Mouse (Mus musculus) limb, embryonic 11.5 days (tissue): Measurements from ENCODE around the gene Erbb2. TPM values are rescaled to one million over a fixed set of nuclear protein-coding genes. Genes with fewer than 3 reads are reported as not detected.
"Not testable (repeated sequence)": the region's sequence is repeated elsewhere in the genome, so short reads cannot be mapped to it uniquely, and the experiment has no call there.

ENCODE experiments used
- ATAC-seq: fragments of 200-750 bp; cut with Nextera tagmentation; 2 replicates; pipeline ENCODE4 v1.8.0; 2017; ENCODE audit warnings: low read depth; ENCODE audit not compliant: insufficient number of reproducible peaks, low FRiP score, low TSS enrichment
- DNase-seq: peaks from one replicate; pipeline ENCODE4 v3.0.0-alpha.2; 2015; ENCODE audit warnings: low spot score
- H3K27ac ChIP-seq: fragments of 300-500 bp; sonication (generic); replicated peaks from 2 replicates; pipeline ENCODE4 v1.5.1; 2014; ENCODE audit warnings: low read depth, mild to moderate bottlenecking, low read length
- H3K27me3 ChIP-seq: fragments of 300-500 bp; sonication (generic); 2 replicates; pipeline ENCODE4 v1.6.1; 2014; ENCODE audit warnings: mild to moderate bottlenecking, low read length, mixed read lengths; ENCODE audit not compliant: control insufficient read depth, insufficient read depth
- H3K36me3 ChIP-seq: fragments of 300-500 bp; sonication (generic); 2 replicates; pipeline ENCODE4 v1.6.1; 2014; ENCODE audit warnings: mild to moderate bottlenecking, low read length, moderate library complexity, mixed read lengths; ENCODE audit not compliant: control insufficient read depth, insufficient read depth
- H3K4me1 ChIP-seq: fragments of 300-500 bp; sonication (generic); 2 replicates; pipeline ENCODE4 v1.6.1; 2014; ENCODE audit warnings: low read length, mixed read lengths; ENCODE audit not compliant: control insufficient read depth, insufficient read depth
- H3K4me2 ChIP-seq: fragments of 300-500 bp; sonication (generic); 2 replicates; pipeline ENCODE4 v1.6.1; 2014; ENCODE audit warnings: low read depth, mild to moderate bottlenecking, moderate library complexity; ENCODE audit not compliant: severe bottlenecking
- H3K4me3 ChIP-seq: fragments of 300-500 bp; sonication (generic); 2 replicates; pipeline ENCODE4 v1.5.1; 2014; ENCODE audit warnings: low read depth, low read length
- H3K9ac ChIP-seq: fragments of 300-500 bp; sonication (generic); 2 replicates; pipeline ENCODE4 v1.6.1; 2014; ENCODE audit warnings: mild to moderate bottlenecking, low read length
- H3K9me3 ChIP-seq: fragments of 300-500 bp; sonication (generic); 2 replicates; pipeline ENCODE4 v1.6.1; 2016; ENCODE audit warnings: low read length; ENCODE audit not compliant: control insufficient read depth
- WGBS: fragments of 180-500 bp; shearing (Covaris S2); extraction: QIAGEN DNeasy Blood & Tissue Kit; methylation state at CpG from one replicate; pipeline ENCODE4 v1.1.7; 2014; 5-methylcytosine and 5-hydroxymethylcytosine counted together
- polyA plus RNA-seq: library from polyadenylated mRNA; unstranded; fragments of >200 nt; fragmentation: Nextera tagmentation; extraction: Ambion mirVana; gene quantifications from 2 replicates; pipeline ENCODE4 v1.2.1, GENCODE M21; 2014

The Erbb2 gene
- polyA plus RNA-seq, 1 experiment from 2014 or later: 29.6 TPM

DNA sequence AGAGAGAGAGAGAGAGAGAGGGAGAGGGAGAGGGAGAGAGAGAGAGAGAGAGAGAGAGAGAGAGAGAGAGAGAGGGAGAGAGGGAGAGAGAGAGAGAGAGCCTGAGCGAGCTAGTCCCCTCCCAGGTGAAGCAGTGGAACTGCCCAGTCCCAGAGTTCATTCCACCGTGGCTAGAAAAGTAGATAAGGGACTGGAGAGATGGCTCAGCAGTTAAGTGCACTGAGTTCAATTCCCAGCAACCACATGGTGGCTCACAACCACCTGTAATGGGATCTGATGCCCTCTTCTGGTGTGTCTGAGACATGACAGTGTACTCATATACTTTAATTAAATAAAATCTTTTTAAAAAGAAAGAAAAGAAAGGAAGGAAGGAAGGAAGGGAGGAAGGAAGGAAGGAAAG, 29.9 kb upstream of the Erbb2 start:
- not testable (repeated sequence) for H3K9me3 ChIP-seq, H3K4me3 ChIP-seq, H3K27ac ChIP-seq, DNase-seq, H3K4me1 ChIP-seq, H3K4me2 ChIP-seq, H3K9ac ChIP-seq, ATAC-seq, H3K36me3 ChIP-seq
- WGBS: 54% methylated on average over 2 of the region's 2 CpGs
- peaks cover 32% of the 10 kb centered on the region for H3K27me3 ChIP-seq

- H3K27me3 ChIP-seq: peaks cover 40% of the 10 kb centered on the region
- ATAC-seq: no peak
- no peak for DNase-seq
- no peak within 1 kb of the TSS for H3K4me2 ChIP-seq
- 54% methylated on average over 14 of the region's 14 CpGs for WGBS
- H3K36me3 ChIP-seq: peaks cover under 1% of the 10 kb centered on the region; the same call in 1 of the 2 replicates
- H3K4me3 ChIP-seq: no peak within 1 kb of the TSS
- no peaks in the 10 kb centered on the region for H3K4me1 ChIP-seq
- no peak within 1 kb of the TSS for H3K27ac ChIP-seq
- no peaks in the 10 kb centered on the region for H3K9me3 ChIP-seq
- H3K9ac ChIP-seq: no peak within 1 kb of the TSS
These were observed 28.8 kb upstream of the Erbb2 start, which contains the start of gene Tcap for GRCm38 (mm10) chr11:98383261-98384030. Gene Tcap, plus strand, starts transcription at chr11:98383811.

GRCm38 (mm10) chr11:98384216-98384615, 28.1 kb upstream of the Erbb2 start:
- no peak overlapping the region for H3K4me2 ChIP-seq
- WGBS: 77% methylated on average over 20 of the region's 20 CpGs
- H3K9me3 ChIP-seq: no peaks in the 10 kb centered on the region
- H3K27me3 ChIP-seq: peaks cover 45% of the 10 kb centered on the region
- H3K27ac ChIP-seq: no peak overlapping the region
- H3K4me1 ChIP-seq: no peaks in the 10 kb centered on the region
- DNase-seq (no peak), ATAC-seq (no peak)
- H3K4me3 ChIP-seq: no peak overlapping the region
- no peak overlapping the region for H3K9ac ChIP-seq
- H3K36me3 ChIP-seq: no peaks in the 10 kb centered on the region

DNA sequence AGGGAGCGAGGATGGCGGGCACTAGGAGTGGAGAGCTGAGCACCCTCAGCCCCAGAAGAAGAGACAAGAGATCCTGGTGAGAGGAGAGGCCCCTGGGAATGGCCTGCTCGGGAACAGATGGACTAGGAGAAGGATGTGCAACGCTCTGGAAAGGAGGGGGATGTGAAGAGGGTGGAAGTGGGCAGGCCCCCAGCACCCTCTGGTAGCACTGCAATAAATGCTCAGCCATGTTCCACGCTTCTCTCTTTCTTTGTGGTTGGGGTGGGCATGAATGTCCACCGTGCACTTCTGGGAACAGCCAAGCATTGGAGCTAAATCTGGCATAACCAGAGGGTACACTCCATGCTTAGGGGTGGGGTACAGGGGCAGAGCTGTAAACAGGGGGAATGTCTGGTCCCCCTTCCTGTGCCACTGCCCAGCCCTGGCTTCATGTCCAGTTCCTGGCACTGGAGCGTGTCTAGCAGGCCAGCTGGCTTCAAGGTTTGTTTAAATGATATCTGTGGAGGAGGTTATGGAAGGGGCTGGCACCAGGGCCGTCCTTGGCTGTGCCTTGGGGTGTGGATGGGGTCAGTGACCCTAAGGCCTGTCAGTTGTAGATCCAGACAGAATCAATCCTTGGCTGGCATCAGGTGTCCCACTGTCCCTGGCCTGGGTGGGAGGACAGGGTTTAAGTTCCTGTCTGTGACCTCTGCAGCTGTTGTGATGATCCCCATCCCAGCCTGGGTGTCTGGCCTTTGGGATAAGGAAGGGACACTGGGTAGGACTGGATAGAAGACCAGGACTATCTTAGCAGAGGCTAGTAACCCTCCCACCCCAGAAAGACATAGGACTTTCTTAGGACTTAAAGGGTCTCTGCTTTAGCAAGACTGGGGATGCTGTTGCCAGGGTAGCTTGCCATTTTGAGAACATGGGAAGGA, 27.3 kb upstream of the Erbb2 start:
- no peaks in the 10 kb centered on the region for H3K4me1 ChIP-seq
- ATAC-seq: no peak
- H3K4me2 ChIP-seq: no peak overlapping the region
- H3K27ac ChIP-seq: no peak overlapping the region
- no peak overlapping the region for H3K4me3 ChIP-seq
- DNase-seq: no peak
- H3K27me3 ChIP-seq: peaks cover 45% of the 10 kb centered on the region
- H3K36me3 ChIP-seq: no peaks in the 10 kb centered on the region
- 64% methylated on average over 8 of the region's 8 CpGs for WGBS
- no peak overlapping the region for H3K9ac ChIP-seq
- no peaks in the 10 kb centered on the region for H3K9me3 ChIP-seq

- H3K4me3 ChIP-seq: peak within 1 kb of the TSS; percentile 12
- peaks cover 47% of the 10 kb centered on the region for H3K27me3 ChIP-seq
- peak within 1 kb of the TSS; percentile 29; the same call in 1 of the 2 replicates for H3K4me2 ChIP-seq
These were observed 26.4 kb upstream of the Erbb2 start, which contains the start of gene Pnmt for GRCm38 (mm10) chr11:98385638-98386585. Gene Pnmt, plus strand, starts transcription at chr11:98386450.

DNA sequence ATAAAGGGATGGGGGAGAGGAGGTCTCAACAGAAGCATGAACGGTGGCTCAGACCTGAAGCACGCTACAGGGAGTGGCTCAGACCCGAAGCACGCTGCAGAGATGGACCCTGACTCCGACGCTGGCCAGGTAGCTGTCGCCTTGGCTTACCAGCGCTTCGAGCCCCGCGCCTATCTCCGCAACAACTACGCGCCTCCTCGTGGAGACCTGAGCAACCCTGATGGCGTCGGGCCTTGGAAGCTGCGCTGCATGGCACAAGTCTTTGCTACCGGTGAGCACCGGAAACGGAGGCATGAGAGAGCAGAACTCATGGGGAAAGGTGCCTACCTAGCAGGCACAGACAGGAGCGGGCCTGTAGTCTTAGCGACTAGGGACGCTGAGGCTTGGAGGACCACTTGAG, 25.7 kb upstream of the Erbb2 start:
- H3K36me3 ChIP-seq: no peaks in the 10 kb centered on the region
- H3K4me3 ChIP-seq: peak overlapping the region; percentile 12

More at GRCm38 (mm10) chr11:98385638-98386585, 26.4 kb upstream of the Erbb2 start, which contains the start of gene Pnmt:
- Histone ChIP-seq H3K9ac (no peak within 1 kb of the TSS), H3K27ac (no peak within 1 kb of the TSS), H3K4me1 (no peaks in the 10 kb centered on the region), H3K36me3 (no peaks in the 10 kb centered on the region), H3K9me3 (no peaks in the 10 kb centered on the region)
- WGBS: 49% methylated on average over 25 of the region's 25 CpGs
- DNase-seq (no peak), ATAC-seq (no peak)

DNA sequence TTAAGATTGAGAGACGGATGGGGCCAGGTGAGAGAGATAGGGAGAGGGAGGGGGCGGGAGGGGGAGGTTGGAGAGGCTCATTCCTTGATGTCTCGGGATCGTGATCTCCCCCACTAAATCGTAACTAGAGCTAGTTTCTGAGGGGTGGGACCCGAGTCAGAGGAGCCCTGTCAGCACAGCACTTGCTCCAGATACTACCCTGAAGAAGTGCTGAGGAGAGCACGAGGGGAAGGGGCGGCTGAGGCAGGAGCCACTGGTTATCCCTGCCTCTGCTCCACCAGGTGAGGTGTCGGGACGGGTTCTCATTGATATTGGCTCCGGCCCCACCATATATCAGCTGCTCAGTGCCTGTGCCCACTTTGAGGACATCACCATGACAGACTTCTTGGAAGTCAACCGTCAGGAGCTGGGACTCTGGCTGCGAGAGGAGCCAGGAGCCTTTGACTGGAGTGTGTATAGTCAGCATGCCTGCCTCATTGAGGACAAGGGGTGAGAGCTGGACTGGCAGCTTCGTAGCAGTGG, 25.2 kb upstream of the Erbb2 start:
- H3K4me1 ChIP-seq: no peaks in the 10 kb centered on the region
- H3K27me3 ChIP-seq: peaks cover 49% of the 10 kb centered on the region
- H3K36me3 ChIP-seq: no peaks in the 10 kb centered on the region
- H3K9ac ChIP-seq: no peak overlapping the region
- no peak overlapping the region for H3K4me3 ChIP-seq
- no peaks in the 10 kb centered on the region for H3K9me3 ChIP-seq
- no peak overlapping the region for H3K4me2 ChIP-seq
- ATAC-seq (no peak), DNase-seq (no peak)
- WGBS: 46% methylated on average over 14 of the region's 14 CpGs
- H3K27ac ChIP-seq: no peak overlapping the region

More for the DNA sequence above, 25.7 kb upstream of the Erbb2 start:
- WGBS: 16% methylated on average over 24 of the region's 24 CpGs
- H3K4me1 ChIP-seq: no peaks in the 10 kb centered on the region
- ATAC-seq (no peak), DNase-seq (peak; percentile 32)
- no peak overlapping the region for H3K9ac ChIP-seq
- H3K4me2 ChIP-seq: peak overlapping the region; percentile 29; the same call in 1 of the 2 replicates
- H3K9me3 ChIP-seq: no peaks in the 10 kb centered on the region
- no peak overlapping the region for H3K27ac ChIP-seq
- H3K27me3 ChIP-seq: peaks cover 49% of the 10 kb centered on the region
